Mouse (Mus musculus) ES-E14 (cell line): ENCODE results near the gene 1700020L24Rik.

Source experiments
- CHD2 ChIP-seq: IDR thresholded peaks from 2 replicates; pipeline ENCODE4 v1.6.1; 2014; ENCODE audit warnings: mild to moderate bottlenecking, low read depth, low read length, inconsistent platforms
- HCFC1 ChIP-seq: IDR thresholded peaks from 2 replicates; pipeline ENCODE4 v1.6.1; 2012; ENCODE audit warnings: low read length, inconsistent platforms, borderline replicate concordance; ENCODE audit not compliant: insufficient read depth
- ZNF384 ChIP-seq: IDR thresholded peaks from 2 replicates; pipeline ENCODE4 v1.6.1; 2012; ENCODE audit warnings: low read depth, low read length, inconsistent platforms

DNA sequence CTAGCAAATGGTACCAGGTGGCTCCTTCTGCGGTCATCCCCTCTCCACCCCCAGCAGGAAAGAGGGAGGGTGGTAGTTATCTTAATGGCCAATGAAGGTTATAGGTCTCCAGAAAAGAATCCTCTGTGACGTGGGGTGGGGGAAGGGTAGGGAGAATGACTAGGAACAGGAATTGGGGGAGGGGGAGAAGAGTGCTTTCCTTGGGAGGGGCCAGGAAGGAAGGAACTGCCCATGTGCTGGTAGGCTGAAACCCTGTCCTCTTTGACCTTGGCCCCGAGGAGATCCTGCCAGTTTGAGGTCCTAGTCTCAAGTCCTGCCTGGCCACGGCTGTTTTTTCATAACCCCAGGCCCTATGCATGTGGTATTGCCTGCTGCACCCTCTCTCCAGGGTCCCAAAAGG, 11.8 kb downstream of the 1700020L24Rik start:
- TF ChIP-seq CHD2 = no peak
- no peak for TF ChIP-seq HCFC1
- no peak for TF ChIP-seq ZNF384
